Mouse (Mus musculus) lung, postnatal 4 days (tissue): ENCODE measurements around the gene Lrig1.

Experiments used
- DNase-seq, 2 experiments: peaks; one replicate each; pipeline ENCODE4 v3.0.0; 2021

Gene Lrig1

DNA sequence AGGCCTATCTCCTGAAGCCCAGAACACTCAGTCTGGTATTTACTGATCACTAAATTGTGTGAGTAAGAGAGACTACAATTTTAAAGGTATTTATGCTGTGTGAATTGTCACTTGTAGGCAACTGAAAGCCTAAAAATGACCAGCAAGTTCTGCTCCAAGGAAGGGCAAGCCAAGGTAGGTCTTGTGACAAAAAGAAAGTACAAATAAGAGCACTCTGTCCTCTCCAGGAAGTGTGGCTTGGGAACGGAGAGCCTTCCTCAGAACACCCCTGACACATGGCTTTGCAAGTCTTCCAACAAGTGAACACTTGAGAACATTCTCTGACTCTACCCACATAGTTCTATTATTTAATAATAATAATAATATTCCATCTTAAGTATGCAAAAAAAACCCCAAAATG lies 2.5 kb downstream of the Lrig1 start:
- DNase-seq = no peak

- DNase-seq = no peak
Observed at GRCm38 (mm10) chr6:94696182-94697080, 3.5 kb downstream of the Lrig1 start.

GRCm38 (mm10) chr6:94695121-94695930 lies 4.6 kb downstream of the Lrig1 start:
- DNase-seq = no peak

DNA sequence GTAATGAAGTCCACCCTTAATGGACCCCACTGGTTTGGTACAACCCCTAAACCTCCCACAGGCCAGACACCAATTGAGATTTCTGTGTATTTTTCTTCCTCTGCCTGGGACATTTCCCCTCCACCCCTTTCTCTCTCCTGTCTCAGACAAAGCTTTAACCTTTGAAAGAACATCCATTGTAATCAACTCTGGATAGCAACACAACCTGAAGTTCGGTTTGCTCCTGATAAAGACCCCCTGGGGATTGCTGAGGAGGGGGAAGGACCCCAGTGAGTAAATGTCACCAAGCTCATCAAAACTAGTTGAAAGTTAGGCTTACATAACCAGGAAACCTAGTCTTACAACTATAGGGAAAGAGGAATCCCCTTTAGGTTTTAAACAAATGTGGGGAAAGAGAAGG lies 5.5 kb downstream of the Lrig1 start:
- DNase-seq = no peak

GRCm38 (mm10) chr6:94693091-94693490 lies 6.9 kb downstream of the Lrig1 start:
- no peak for DNase-seq

GRCm38 (mm10) chr6:94692003-94692402 lies 8.0 kb downstream of the Lrig1 start:
- DNase-seq = no peak

DNA sequence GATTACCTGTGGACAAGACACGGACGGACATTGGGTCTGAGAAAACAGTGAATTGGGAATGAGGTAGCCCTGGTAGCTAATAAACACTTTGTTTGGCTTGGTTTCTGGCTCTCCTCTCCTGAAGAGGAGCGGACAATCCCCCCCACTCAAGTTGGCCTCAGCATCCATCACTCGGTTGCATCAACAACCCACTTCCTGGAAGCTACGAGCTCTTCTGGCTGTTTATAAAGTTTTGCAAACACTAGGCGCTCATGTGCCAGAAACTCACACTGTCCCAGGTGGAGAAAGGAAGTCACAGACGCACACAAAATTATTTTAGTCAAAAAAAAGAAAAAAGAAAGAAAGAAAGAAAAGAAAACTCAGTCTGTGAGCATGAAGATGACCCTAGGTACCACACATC lies 9.7 kb downstream of the Lrig1 start:
- DNase-seq = no peak

DNA sequence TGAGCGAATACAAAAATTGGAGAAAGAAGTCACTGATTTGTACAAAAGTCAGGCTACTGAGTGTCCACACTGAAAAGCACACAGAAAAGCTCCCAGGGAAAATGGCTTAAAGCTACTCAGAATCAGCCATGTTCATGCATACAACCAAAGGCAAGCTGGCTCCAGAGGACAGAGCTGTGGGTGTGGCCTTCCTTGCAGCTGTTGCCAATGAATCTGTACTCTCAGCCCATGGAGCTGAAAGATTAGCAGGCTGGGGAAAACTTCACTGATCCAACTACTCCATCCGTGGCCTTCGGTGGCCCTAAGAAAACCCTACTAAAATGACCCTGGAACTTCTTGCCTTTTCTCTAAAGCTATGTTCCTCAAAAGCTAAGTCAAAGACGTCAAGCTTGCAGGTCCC lies 11.2 kb downstream of the Lrig1 start:
- DNase-seq = peak in 1 of 2 experiments; percentile 43

GRCm38 (mm10) chr6:94686048-94686447 lies 13.9 kb downstream of the Lrig1 start:
- no peak for DNase-seq

GRCm38 (mm10) chr6:94685611-94686010 lies 14.3 kb downstream of the Lrig1 start:
- DNase-seq = no peak

DNA sequence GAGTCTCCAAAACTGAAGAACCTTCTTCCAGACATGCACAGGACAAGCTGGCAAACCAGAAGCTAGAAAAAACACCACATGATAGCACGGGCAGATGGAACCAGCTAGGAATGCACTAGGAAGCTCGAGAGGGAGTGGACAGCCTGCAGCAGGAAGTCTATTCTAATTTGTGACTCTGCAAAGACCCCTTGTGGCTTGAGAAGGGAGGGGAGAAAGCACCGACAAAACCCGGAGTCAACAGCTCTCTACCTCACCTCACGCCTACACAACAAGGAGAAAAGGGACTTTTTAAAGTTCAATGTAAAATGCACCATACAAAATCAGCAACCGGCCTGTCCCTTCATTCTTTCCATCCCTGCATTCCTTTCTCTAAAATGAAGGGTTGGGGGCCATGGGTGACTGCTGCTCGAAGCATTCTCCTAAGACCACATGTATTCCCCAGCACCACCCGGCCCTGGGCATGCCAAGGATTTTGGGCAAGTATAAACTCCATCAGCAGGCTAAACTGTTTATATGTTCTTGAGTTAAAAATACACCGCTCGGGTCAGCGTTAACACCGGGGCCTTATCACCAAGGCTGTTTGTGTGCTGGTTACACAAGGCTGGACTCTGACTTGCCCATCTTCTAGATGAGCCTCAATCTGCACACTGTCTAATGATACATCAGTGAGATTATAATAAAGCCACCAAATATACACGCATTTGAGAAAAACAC lies 15.0 kb downstream of the Lrig1 start:
- DNase-seq = no peak

DNA sequence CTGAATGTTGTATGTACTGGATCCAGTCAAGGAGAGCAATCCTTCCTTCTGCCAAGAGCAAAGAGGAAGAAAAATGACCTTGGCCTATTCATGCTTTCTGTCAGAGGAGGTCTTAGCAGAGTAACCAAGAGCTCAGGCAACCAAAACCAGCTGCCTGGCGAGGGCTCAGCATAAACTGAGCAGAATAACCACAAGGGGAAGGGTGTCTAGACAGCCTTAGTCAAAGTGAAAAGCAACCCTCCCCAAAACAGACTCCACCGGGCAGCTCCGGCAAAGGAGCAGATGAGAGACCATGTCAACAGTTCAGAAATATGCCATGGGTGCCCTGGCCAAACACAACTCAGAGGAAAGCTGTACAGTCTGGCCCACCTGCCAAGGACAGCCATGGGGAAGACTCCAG lies 16.3 kb downstream of the Lrig1 start:
- no peak for DNase-seq

- DNase-seq = no peak
Observed at GRCm38 (mm10) chr6:94682270-94682618, 17.7 kb downstream of the Lrig1 start.

DNA sequence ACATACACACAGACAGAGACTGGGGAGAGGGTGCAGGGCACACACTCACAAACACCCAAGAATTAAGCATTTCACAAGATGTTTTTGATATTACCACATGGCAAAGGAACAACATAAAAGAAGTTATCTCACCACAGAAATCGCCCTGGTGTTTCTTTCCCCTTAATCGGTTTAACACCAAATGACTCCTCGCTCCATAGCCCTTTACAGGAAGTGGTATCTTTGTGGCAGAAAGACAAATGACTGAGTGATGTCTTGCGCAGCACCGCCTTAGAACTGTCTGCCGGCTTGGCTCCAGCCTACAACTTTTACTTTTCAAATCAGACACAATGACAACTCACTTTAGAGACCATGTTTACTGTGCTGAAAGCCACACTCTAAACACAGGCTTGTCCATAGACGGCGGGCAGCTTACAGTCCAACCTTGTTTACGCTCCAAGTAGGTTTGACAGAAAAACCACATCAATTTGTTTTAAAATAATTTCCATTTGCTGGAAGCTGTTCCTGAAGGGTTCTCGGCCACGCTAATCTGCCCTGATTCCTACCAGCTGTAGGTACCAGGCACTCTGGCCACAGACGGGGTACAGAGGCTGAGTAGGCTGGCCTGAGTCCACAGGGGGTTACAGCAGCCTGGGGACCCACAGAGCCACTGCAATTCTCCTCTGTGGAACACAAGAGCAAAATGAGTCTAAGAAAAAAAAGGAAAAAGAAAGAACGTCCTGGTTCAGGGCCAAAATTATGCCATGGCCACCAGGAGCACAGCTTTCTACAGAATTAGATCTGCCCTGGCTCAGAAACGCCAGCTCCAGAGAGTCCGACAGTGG lies 18.3 kb downstream of the Lrig1 start:
- DNase-seq = no peak

- DNase-seq = no peak
Observed at GRCm38 (mm10) chr6:94680760-94681445, 19.1 kb downstream of the Lrig1 start.

- DNase-seq = no peak
Observed at GRCm38 (mm10) chr6:94679249-94679648, 20.7 kb downstream of the Lrig1 start.

DNA sequence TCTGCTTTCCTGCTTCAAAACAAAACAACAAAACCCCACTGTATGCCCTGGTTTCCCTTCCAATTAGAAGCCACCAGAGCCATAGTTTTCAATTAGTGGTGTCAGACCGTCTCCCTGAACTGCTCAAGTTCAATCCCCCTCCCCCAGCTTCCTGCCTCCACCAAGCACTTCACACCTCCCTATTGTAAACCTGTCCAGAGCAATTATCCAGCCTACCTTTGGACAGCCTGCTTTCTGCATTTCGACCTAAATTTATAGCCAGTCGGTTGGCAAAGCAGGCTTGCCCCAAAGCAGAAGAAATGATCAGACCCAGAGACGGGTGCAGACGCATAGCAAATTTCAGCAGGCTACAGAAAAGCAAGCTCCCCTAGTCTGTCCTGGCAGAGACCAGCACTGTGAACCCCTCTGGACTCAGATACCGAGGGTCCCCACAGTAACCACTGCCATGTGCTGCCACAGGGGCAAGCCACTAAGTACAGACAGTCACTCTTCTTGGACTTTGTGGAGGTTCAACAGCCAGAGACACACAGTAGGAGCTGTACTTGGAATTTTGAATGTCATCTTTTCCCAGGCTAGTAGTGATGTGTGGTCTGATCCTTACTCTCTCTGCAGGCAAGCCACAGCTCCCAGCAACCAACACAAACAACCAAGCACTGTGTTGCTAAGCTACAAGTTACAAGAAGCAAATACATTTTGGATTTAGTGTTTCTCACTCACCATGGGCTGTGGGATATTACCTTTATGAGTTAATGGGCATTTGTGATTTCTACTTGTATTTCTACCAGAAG lies 21.4 kb downstream of the Lrig1 start:
- no peak for DNase-seq

DNA sequence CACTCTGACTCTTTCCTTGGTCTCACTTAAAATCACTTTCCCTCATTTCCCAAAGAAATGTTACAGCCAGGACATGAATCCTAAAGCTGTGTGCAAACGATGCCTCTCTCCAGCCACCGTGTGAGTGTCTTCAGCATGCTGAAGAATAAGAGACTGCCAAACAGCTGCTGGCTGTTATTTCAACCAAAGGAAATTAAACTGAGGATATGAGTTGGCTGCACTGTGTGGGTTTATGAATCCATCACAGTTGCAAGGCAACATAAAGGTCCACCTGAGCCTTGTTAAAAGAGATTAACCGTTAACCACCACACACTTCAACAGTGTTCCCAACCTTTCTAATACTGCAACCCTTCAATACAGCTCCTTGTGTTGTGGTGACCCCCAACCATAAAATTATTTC lies 22.5 kb downstream of the Lrig1 start:
- DNase-seq = no peak

DNA sequence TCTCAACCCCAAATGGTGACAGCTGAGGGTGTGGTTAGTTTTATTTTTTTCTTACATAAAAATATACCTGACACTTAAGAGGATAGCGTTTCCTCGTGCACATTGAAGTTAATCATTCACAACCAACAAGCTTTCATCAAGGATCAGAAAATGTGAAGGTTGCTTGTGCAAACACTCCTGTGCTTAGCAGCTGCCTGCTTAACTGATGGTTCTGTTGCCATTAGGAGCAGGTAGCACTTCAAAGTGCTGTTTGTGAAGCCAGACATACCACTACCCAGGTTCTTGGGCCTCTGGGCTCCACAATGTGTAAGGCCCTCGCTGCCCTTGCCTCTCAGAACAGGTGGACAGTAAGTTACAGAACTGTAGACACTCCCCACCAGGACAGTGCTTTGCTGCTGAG lies 23.1 kb downstream of the Lrig1 start:
- peak; percentile 25 to 52 for DNase-seq

DNA sequence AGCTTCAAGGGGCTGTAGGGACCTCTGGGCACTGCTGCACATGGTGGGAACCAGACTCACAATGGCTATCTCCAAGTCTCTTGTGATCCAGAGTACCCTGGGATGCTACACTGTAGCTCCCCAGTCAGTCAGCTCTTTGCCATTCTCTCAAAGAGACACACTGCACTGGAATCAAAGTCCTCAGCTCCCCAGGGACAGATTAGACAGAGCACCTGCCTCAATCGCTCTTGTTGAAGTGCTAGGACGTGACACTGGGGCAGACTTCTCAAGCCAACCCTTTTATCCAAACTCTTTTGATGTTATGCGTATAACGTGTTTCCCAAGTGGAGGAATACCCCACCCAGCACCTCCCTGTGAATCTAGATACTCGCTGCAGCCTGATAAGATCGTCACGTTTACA lies 23.7 kb downstream of the Lrig1 start:
- no peak for DNase-seq

DNA sequence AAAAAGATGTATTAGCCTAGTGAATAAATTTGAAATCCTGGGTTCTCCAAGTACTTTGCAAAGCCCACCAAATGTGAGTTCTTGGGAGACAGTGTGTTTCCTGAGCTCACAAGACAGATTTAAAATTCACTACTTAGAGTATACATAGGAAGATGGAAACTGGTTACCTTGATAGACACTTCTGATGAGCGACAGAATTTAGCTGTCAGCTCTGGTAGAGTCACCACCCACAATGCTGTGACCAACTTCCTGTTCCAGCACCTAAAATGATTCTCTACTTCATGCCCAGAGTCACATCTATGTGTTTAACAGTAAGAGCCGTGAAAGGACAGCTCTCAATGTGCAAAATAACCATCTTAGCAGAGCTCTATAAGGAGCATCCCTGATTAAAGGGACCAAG lies 27.5 kb downstream of the Lrig1 start:
- no peak for DNase-seq
